ENCODE assay signal across 16 mouse cellular contexts in genomic region chrX:142325760-142326159, GRCm38 (mm10). TPM values are rescaled to one million over a fixed set of nuclear protein-coding genes. Genes with fewer than 3 reads are reported as not detected.
DNase-seq lines count a peak whose midpoint lies in the region; ATAC-seq and TF ChIP-seq lines count a peak whose summit lies in the region.
"Had no signal": no experiment of that assay in that cellular context is flagged by ENCODE, and none has a peak within 500 bp of the region (broad histone marks: within the 10 kb centered on the region; RNA-seq: fewer than 3 reads in every experiment).

No protein-coding gene starts in this region.

- no peak overlapping the region for H3K27ac ChIP-seq in liver, postnatal 0 days (ENCODE audit: low read depth)
- no peak overlapping the region for H3K27ac ChIP-seq in liver, embryonic 11.5 days (ENCODE audit: low read depth, low read length)
- H3K27ac ChIP-seq: limb, embryonic 13.5 days; midbrain, embryonic 13.5 days; neural tube, embryonic 13.5 days had no signal

- intact Hi-C loops in heart, postnatal 25 days (cut with DNase I), result loop anchor here (2.0 kb wide), 1 partner anchor 209 kb away; no protein-coding TSS in a partner anchor

- no peak for ATAC-seq in liver, postnatal 0 days
- no peak for ATAC-seq in liver, embryonic 11.5 days (replicated peaks; ENCODE audit: low FRiP score)
- ATAC-seq: midbrain, embryonic 13.5 days had no signal

- peak; percentile 0 for DNase-seq in heart, adult 8-10 months (ENCODE audit: low spot score)
- no peak for DNase-seq in heart, postnatal 25 days (ENCODE audit: low spot score)
- DNase-seq in liver, postnatal 0 days, result no peak
- DNase-seq in liver, embryonic 11.5 days (ENCODE audit: low spot score), result no peak
- DNase-seq in CD4-positive helper T cell, adult 2 months (ENCODE audit: low read depth, low spot score), result peak; percentile 4
- peak; percentile 8 for DNase-seq in c-Kit-positive CD71-positive TER-119-negative erythroid progenitor cells, embryonic 14.5 days (ENCODE audit: low read depth)
- no peak for DNase-seq in adrenal gland, adult 8-10 months
- DNase-seq: adrenal gland, postnatal 36 days; cerebellum, adult 11 months; heart, postnatal 36 days; lung, postnatal 10 days had no signal

- no peak overlapping the region for H3K4me3 ChIP-seq in liver, postnatal 0 days (ENCODE audit: low read depth, low read length)
- no peak overlapping the region for H3K4me3 ChIP-seq in liver, embryonic 11.5 days (ENCODE audit: low read depth, low read length)
- H3K4me3 ChIP-seq: limb, embryonic 13.5 days; midbrain, embryonic 13.5 days; neural tube, embryonic 13.5 days had no signal

- no peak for TF ChIP-seq EP300 in liver, postnatal 0 days (IDR thresholded peaks at IDR 0.05; ENCODE audit: low read depth)

- peak; percentile 31 for TF ChIP-seq CTCF in liver, postnatal 0 days (IDR thresholded peaks at IDR 0.05; ENCODE audit: low read depth)

- WGBS in liver, postnatal 0 days (ENCODE audit: insufficient replicate concordance), result 79% methylated on average over 2 of the region's 2 CpGs
- WGBS in liver, embryonic 11.5 days, result 85% methylated on average over 2 of the region's 2 CpGs

- H3K9me3 ChIP-seq in liver, postnatal 0 days (ENCODE audit: low read length), result no peaks in the 10 kb centered on the region
- no peaks in the 10 kb centered on the region for H3K9me3 ChIP-seq in liver, embryonic 11.5 days (ENCODE audit: control insufficient read depth, low read length)
- H3K9me3 ChIP-seq: limb, embryonic 13.5 days; midbrain, embryonic 13.5 days; neural tube, embryonic 13.5 days had no signal

- H3K9ac ChIP-seq in liver, postnatal 0 days (replicated peaks), result no peak overlapping the region
- H3K9ac ChIP-seq in liver, embryonic 11.5 days (ENCODE audit: low read depth, low read length), result no peak overlapping the region
- H3K9ac ChIP-seq: limb, embryonic 13.5 days; midbrain, embryonic 13.5 days; neural tube, embryonic 13.5 days had no signal

- H3K4me2 ChIP-seq in liver, postnatal 0 days (ENCODE audit: low read depth, low read length), result no peak overlapping the region
- H3K4me2 ChIP-seq in liver, embryonic 11.5 days, result no peak overlapping the region
- H3K4me2 ChIP-seq: limb, embryonic 13.5 days; midbrain, embryonic 13.5 days; neural tube, embryonic 13.5 days had no signal

- no peaks in the 10 kb centered on the region for H3K4me1 ChIP-seq in liver, postnatal 0 days (ENCODE audit: insufficient read depth)
- no peaks in the 10 kb centered on the region for H3K4me1 ChIP-seq in liver, embryonic 11.5 days (replicated peaks; ENCODE audit: control insufficient read depth, insufficient read depth, low read length)
- H3K4me1 ChIP-seq: limb, embryonic 13.5 days; midbrain, embryonic 13.5 days; neural tube, embryonic 13.5 days had no signal

- H3K27me3 ChIP-seq in liver, postnatal 0 days (ENCODE audit: insufficient read depth, low read length), result no peaks in the 10 kb centered on the region
- H3K27me3 ChIP-seq in liver, embryonic 11.5 days (replicated peaks; ENCODE audit: control insufficient read depth, insufficient read depth, low read length), result no peaks in the 10 kb centered on the region
- H3K27me3 ChIP-seq: limb, embryonic 13.5 days; midbrain, embryonic 13.5 days; neural tube, embryonic 13.5 days had no signal

- no peaks in the 10 kb centered on the region for H3K36me3 ChIP-seq in liver, postnatal 0 days (replicated peaks; ENCODE audit: insufficient read depth, low read length)
- no peaks in the 10 kb centered on the region for H3K36me3 ChIP-seq in liver, embryonic 11.5 days (ENCODE audit: control insufficient read depth, insufficient read depth, low read length)
- H3K36me3 ChIP-seq: midbrain, embryonic 13.5 days; neural tube, embryonic 13.5 days had no signal

RNA-seq across cellular contexts. Expression of gene Kcne1l, which starts 19.7 kb away (rescaled TPM):
- total RNA-seq in heart, adult 8-10 months (2022), result under 1 TPM in 1 of 4 experiments, not detected in 3; 0.27 TPM
- total RNA-seq in heart, postnatal 25 days (2021), result under 1 TPM; 0.16 to 0.50 TPM
- 0.45 and 0.49 TPM in 2 replicates for polyA plus RNA-seq in liver, postnatal 0 days (2015; fragmentation: Nextera tagmentation; extraction: Ambion mirVana)
- polyA plus RNA-seq in liver, embryonic 11.5 days (2014; fragmentation: Nextera tagmentation; extraction: Ambion mirVana), result 4.3 and 4.4 TPM in 2 replicates
- under 1 TPM in 3 of 4 experiments, not detected in 1; 0.26 to 0.86 (median 0.37) TPM for total RNA-seq in adrenal gland, adult 8-10 months (2022)
- total RNA-seq: common myeloid progenitor, adult 5-6 weeks; granulocyte monocyte progenitor cell, adult 5-6 weeks had no signal

Comparison
In these comparisons a context has a peak if more than half of its experiments do, and no peak if none do; other contexts are left out.
1. DNase-seq: peak in heart, adult 8-10 months (single experiment), CD4-positive helper T cell, adult 2 months (single experiment) and c-Kit-positive CD71-positive TER-119-negative erythroid progenitor cells, embryonic 14.5 days (single experiment); none in heart, postnatal 25 days (single experiment), liver, postnatal 0 days (single experiment), liver, embryonic 11.5 days (single experiment) and adrenal gland, adult 8-10 months (single experiment).